Mouse (Mus musculus): Measurements from ENCODE around the gene Tpo.
A peak's percentile ranks its signal among the peaks of the same experiment; 100 is the strongest.

Gene Tpo

DNA sequence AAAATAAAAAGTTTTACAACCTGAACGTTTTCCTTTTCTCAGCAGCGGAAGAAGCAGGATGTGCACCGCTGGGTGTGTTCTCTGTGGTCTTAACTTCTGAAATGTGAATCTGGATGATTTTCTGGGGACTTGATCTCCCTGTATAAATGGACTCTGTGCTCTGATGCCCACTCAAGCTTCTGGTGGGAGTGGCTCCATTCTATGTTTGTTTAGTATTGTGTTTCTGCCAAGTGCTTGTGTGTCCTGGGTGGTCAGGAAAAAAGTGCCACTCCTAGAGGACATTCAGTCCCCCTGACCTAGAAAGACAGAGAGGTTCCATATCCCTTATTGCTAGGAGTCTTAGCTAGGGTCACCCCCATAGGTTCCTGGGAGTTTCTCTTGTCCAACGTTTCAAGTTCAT, at the start of gene Tpo:
Gene Tpo (minus strand): TSS at position 101 of the 400 bp plus-strand sequence.
- no peak for DNase-seq (ENCODE audit: low spot score in 2 of 2)

DNA sequence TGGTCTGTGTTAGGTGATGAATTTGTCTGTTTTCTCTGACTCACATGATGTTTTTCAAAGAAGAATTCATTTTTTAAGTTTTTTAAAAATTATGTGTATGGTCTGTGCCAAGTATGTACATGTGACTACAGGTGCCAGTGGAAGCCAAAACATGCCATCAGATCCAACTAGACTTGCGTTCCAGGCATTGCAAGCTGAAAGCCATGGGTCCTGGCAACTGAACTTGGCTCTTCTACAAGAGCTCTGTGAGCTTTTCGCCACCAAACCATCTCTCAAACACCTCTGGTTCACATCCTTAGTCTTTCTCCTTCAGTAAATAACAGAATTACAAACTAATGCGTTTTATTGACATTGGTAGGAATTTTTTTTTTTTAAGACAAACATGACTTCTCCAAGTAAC, 49.3 kb upstream of the Tpo start:
- no peak for DNase-seq (ENCODE audit: low spot score in 2 of 2)

GRCm38 (mm10) chr12:30179623-30180022, 47.2 kb upstream of the Tpo start:
- no peak for DNase-seq (ENCODE audit: low spot score in 2 of 2)

GRCm38 (mm10) chr12:30177966-30178365, 45.5 kb upstream of the Tpo start:
- no peak for DNase-seq (ENCODE audit: low spot score in 2 of 2)

GRCm38 (mm10) chr12:30177529-30177928, 45.1 kb upstream of the Tpo start:
- DNase-seq (ENCODE audit: low spot score in 2 of 2): no peak

DNA sequence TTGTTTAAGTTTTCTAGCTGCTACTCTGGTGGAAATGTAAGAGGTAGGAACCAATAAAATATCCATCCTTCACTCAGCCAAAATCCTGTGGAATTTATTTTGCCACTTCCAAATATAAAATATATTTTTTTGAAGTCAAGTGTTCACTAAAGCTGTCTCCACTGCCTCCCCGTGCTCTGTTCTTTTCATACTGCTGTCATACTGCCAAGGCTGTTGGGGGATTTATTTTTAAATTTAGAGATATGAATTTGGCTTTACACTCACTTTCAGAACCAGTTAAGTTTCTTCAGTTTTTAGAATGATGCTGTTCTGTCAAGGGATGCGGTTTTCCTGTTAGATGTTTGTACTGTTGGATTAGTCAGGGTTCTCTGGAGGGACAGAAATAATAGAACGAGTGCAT, 36.1 kb upstream of the Tpo start:
- DNase-seq (ENCODE audit: low spot score in 2 of 2): no peak

GRCm38 (mm10) chr12:30164538-30164937, 32.1 kb upstream of the Tpo start:
- no peak for DNase-seq (ENCODE audit: low spot score in 2 of 2)

DNA sequence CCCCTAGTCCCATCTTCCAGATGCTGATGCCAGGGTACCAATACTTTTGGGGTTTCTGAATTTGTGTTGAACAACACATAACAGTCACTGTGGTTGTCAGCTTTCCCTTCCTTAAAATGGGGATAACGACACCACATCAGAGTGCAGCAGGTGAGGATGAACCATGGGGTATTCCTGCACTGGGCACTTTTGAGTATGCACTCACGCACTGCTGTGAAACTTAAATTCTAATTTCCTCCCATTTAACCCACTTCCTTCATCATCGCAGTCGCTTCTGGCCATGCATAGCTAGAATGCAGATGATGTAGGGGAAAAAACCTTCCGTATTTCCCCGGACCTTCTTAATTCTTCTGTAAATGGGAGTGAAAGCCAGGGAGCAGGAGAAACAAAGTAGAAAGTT, 31.6 kb upstream of the Tpo start:
- DNase-seq (ENCODE audit: low spot score in 2 of 2): no peak

GRCm38 (mm10) chr12:30161731-30162406, 29.4 kb upstream of the Tpo start:
- DNase-seq (ENCODE audit: low spot score in 2 of 2): no peak

- DNase-seq (ENCODE audit: low spot score in 2 of 2): peak in 1 of 2 experiments; percentile 15
These were observed 28.1 kb upstream of the Tpo start for GRCm38 (mm10) chr12:30160475-30160874.

GRCm38 (mm10) chr12:30159788-30160187, 27.4 kb upstream of the Tpo start:
- no peak for DNase-seq (ENCODE audit: low spot score in 2 of 2)

DNA sequence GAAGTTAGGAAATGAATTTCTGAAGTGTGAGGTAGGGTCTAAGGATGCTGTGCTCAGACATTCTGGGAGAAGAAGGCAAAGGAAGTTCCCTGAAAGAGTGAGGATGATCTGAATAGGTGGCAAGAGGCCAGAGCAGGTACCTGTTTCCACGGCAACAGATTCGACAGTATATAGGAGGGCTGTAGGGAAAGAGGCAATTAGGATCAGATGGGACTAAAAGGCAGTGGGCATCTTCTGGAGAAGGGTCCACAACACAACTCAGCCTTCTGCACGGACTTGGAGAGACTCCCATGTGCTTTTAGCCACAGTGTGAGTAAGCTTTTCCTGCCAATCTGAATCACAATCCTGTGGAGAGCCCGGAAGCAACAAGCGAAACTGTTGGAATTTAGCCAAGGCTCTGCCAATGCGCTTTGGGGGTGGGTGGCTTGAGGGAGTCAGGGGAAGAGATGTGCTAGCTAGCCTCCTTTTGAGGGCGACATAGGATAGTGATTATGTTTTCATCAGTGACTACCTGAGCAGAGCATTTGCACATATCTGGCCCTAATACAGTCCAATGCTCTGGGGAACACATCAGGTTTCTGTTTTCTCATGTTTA, 21.8 kb upstream of the Tpo start:
- no peak for DNase-seq (ENCODE audit: low spot score in 2 of 2)

DNA sequence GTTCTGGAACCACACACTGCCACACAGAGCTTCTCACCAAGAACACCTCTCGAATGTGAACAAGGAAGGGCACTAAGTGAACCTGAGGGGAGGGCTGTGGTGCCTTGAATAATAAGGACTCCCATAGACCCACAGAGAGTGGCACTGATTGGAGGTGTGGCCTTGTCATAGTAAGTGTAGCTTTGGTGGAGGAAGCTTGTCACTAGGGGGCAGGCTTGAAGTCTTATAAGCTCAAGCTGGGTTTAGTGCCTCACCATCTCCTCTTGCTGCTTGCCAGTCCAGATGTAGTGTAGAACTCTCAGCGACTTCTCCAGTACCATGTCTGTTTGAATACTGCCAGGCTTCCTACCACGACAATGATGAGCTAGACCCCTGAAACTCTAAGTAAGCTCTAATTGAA, 9.7 kb upstream of the Tpo start:
- peak in 1 of 2 experiments; percentile 17 for DNase-seq (ENCODE audit: low spot score in 2 of 2)

- no peak for DNase-seq (ENCODE audit: low spot score in 2 of 2)
These were observed 3.1 kb downstream of the Tpo start for GRCm38 (mm10) chr12:30129411-30129716.

DNA sequence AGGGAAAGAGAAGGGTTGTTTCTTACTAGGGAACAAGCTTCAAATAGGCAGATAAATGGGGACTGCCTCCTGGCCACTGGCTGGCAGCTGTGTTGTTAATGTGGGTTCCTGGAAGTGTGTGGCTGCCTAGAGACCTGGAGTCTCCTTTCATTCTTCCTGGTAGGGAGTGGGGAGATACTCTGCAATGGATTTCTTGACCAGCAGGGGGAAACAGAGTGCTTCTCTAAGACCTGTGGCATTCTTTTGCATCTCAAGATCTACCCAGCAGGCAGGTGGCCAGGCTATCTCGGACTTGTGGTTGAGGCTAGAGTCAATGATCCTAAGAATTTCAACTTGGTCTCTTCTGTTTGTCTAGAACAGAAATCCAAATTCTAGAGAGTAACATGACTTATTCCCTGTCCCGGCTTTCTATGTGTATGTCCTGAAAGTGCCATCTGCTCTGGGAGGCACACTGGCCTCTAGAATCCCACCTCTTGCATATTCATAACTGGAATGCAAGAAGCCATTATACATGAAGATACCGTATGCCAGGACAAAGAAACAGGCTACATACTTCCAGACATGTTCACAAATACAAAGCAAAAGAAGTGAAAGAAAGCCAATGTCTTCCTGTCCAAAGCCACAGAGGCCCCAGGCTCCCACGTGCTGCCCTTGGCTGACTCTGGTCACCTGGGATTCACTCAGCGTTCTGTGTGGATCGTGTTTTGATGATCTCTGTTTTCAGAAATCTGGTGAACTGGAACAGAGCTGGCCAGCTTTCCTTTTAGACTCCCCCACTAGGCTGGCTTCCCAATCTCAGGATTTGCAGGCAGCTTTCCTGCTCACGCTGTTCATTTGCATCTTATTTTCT, 3.6 kb downstream of the Tpo start:
- peak; percentile 32 to 56 for DNase-seq (ENCODE audit: low spot score in 2 of 2)

- no peak for DNase-seq (ENCODE audit: low spot score in 2 of 2)
These were observed 10.1 kb downstream of the Tpo start for GRCm38 (mm10) chr12:30122347-30122746.

DNA sequence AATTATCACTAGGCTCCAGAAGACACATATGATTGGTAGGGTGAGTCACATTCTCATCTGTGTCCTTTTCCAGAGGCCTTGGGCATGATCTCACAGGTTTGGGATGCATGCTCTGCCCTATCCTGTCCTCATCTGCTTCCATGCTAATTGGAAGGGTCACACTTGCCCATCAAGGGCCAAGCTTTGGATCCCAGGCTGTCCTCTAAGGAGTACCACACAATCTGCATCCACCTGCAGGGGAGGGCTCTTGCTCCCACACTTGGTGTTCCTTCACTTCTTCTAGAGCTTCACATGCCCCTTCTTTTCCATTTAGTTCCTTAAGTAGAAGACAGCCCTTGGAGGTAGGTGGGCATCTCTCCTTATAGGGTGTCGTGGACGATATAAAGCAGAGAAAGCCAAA, 20.2 kb downstream of the Tpo start:
- DNase-seq (ENCODE audit: low spot score in 2 of 2): no peak

DNA sequence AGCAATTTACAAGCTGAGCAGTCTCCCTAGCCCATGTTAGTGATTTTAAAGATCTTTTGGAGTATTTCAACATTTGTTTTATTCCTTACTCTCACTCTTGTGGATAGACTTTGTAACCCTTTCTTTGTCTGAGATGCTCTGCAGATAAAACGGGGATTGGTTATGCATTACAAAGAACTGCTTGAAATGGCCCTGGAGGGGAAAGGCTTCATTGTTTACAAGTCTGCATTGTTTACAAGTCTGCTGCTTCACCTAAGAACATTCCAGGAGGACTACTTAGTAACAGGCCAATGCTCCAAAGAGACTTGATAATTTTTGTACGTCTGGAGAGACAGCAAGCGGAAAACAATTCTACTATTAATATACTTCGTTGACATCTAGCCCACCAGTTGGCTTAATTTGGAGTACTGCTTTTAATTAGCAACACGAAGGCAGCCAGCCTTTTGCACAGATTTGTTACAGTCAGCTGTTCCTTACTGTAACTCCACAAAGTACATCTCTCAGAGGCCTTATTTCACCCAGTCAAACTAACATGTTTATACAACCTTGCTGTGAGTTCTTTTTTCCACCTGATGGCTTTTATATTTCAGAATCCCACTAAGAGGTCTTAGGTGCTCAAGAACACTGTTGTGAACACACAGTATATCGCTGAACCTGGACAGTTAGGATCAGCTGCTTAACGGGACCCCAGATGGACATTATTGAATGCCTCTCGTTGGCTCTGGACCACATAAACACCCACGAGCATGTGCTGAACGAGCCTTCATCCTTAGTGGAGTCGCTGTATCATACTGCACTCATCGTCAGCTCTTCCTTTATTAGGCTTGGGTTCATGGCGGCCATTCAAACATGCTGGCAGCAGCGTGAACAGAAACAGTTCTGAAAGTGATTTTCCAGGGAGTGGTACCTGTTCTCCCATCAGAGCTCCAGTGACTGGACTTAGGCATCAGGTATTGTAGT, 22.5 kb downstream of the Tpo start:
- no peak for DNase-seq (ENCODE audit: low spot score in 2 of 2)

- DNase-seq (ENCODE audit: low spot score in 2 of 2): no peak
These were observed 29.4 kb downstream of the Tpo start for GRCm38 (mm10) chr12:30102891-30103565.

DNA sequence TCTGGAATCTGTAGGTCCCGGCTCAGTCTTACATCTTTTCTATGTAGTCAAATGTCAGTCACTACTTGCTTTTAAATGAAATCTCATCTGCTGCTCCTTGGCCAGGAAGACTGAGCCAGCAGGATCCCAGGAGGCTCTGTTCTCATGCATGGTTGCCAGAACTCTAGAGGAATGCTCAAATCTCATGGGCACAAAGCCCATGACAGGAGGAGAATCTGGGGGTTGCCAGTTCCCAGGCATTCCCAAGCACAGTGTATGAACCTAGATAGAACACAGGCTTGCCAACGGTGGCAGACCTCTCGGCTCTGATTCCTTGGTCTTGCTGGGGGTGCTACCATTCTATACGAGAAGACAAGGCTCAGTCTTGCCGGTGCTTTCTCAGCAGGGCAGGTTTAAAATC, 40.3 kb downstream of the Tpo start:
- peak in 1 of 2 experiments; percentile 30 for DNase-seq (ENCODE audit: low spot score in 2 of 2)

DNA sequence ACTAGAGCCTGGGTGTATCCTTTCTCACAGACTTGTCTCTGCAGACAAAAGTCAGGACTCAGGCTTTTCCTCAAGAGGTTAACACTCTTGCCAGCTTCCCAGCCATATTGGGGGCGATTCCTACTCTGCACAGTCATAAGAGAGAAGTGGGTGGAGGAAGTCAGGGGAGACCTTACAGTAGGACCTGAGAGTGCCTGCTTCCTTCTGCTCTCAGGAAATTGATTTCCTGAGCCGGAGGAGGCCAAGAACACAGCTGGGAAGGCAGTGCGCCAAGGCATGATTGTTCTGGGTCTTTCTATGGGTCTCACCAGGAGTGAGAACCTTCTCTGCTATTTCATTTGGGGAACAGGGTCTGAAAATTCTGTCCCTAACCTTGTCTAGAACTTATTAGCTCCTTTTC, 48.5 kb downstream of the Tpo start:
- no peak for DNase-seq (ENCODE audit: low spot score in 2 of 2)

Data from urinary bladder, postnatal 36 days (tissue).